Mouse (Mus musculus) retina, adult 2 months (tissue): ENCODE measurements around the gene Sf3a1.

Experiments used
- DNase-seq: peaks from one replicate; pipeline ENCODE4 v3.0.0-alpha.2; 2012; ENCODE audit warnings: low read depth, low spot score

The Sf3a1 gene

DNA sequence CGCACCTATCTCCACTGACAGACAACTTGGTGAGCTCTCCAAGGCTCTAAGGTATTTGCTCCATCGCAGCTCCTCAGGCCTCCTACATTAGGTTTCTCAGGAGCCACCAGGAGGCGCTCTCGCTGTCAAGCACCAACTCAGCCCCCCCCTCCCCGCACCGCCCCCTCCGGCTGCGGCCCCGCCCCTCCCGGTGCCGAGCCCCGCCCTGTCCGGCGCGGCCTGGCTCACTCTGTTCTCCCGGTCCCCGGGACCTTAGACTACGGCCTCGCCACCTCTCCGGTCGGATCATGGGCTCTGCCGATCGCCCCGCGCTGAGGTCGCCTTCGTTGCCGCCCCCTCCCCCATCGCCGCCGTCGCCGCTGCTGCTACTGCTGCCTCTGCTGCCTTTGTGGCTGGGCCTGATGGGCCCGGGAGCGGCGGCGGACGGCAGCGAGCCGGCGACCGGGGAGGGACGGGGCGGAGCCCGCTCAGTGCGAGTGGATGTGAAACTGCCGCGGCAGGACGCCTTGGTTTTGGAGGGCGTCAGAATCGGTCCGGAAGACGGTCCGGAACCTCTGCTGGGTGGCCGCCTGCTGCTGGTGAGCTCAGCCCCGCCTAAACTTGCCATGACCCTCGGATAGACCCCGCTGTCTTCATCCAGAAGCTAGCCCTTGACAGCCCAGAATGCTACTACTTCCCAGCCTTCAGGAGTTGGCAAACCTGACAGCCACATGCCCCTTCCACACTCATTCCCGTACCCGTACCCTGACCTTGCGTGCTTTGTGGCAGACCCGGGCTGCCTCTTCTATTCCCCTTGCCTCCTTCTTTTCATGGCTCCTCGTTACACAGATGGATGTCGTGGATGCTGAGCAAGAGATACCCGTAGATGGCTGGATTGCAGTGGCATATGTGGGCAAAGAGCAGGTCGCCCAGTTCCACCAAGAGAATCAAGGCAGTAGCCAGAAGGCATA is 24.9 kb upstream of the Sf3a1 start, which contains the start of gene Rnf215:
Gene Rnf215, plus strand, starts transcription at position 217 of the 950 bp plus-strand sequence.
- DNase-seq: peak; percentile 88

- no peak for DNase-seq
Observed at GRCm38 (mm10) chr11:4138964-4139363, 21.2 kb upstream of the Sf3a1 start.

- no peak for DNase-seq
Observed at GRCm38 (mm10) chr11:4141505-4141904, 18.6 kb upstream of the Sf3a1 start.

- DNase-seq: no peak
Observed at GRCm38 (mm10) chr11:4142352-4142751, 17.8 kb upstream of the Sf3a1 start.

DNA sequence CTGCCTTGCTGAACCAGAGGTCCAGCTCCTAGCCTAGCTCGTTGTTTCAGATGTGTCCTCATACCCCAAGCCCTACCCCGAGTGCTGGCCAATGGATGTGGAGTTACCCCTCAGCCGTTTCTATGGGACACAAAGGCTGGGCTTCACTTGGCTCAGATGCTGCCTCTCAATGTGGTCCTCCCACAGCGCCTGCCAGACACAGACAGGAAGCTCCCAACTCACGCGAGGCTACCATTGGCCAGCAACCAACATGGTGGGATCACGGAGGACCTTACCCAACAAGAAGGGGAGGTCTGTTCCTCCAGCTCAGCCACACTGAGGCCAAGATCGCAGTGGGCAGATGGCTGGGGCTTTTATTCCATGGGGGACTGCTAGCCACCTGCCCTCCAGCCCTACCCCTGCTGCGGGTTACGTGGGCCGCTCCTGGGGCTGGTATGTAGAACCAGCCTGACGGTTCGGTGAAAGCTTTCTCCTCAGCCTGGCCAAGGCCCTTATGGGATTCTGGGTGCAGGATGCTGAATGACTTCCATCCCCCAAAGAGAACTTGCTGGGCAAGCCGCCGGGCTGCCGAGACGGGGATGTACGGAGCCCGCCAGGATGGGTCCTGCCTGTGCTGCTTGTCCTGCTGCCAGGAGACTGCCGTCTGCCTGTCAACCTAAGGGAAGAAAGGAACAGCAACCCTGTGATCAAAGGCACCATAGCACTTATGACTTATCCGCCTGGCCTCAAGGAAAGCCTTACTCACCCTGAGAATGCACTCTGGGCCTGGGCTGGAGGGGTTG is 16.7 kb upstream of the Sf3a1 start:
- no peak for DNase-seq

GRCm38 (mm10) chr11:4146381-4146780 is 13.8 kb upstream of the Sf3a1 start:
- no peak for DNase-seq

GRCm38 (mm10) chr11:4147098-4147497 is 13.1 kb upstream of the Sf3a1 start:
- DNase-seq: no peak

DNA sequence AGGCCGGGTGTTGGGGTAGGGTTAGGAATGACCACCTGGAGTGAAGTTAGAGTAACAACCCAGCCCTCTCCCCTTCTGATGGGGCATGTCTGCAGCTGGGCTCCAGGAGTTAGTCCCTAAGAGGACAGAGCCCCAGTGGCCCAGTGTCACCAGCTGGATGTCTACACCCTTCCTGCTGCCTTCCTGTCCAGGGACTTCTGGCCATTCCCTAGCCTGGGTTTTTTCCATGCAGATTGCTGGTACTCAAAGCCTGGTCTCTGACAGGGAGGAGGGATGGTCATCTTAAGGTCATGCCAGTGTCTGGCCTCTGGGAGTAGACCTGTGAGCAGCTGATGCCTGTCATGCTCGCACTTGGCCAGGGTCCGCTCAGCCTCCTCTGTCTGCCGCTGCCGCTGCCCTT is 12.0 kb upstream of the Sf3a1 start:
- DNase-seq: no peak

DNA sequence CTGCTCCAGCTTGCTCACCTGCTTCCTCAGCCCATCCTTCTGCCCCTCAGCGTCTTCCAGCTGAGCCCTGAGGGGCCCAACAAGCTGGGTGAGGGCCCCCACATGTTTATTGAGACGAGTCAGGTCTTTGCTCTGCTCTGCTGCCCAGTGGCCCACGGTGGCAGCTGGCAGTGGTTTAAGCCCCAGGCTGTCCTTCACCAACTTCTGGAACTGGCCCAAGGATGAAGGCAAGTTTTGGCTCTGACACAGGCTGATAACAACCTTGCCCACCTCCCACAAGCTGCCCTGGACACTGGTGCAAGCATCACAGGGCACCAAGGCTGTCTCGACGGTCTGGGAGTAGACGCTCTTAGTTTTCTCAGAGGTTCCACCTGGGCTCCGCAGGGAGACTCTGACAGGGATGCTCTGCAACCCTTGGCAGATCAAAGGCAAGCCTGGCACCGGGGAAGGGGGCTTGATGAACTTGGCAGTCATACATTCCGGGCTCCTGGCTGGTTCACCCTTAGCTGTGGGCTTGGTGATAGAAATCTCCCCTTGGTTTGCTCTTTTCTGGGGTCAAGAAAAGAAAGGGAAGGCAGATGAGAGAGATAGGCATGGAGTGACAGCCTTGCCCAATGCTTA is 11.5 kb upstream of the Sf3a1 start:
- DNase-seq: no peak

GRCm38 (mm10) chr11:4149886-4150285 is 10.3 kb upstream of the Sf3a1 start:
- no peak for DNase-seq

GRCm38 (mm10) chr11:4153694-4154093 is 6.5 kb upstream of the Sf3a1 start:
- DNase-seq: no peak

DNA sequence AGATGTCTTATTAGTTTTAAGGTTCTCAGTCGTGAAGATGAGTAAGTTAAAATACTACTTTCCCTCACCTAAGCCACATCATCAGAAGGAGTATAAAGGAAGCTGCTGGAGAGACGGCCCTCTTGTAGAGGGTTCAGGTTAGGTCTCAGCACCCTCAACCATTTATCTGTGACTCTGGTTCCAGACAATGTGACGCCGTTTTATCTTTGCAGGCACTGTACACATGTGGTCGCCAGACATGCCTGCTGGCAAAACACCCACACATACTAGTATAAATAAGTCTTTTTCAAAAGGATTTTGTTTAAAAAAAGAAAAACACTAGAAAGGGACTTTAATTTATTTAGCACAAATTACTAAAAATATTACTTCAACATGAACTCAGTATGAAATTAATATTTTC is 4.5 kb upstream of the Sf3a1 start:
- no peak for DNase-seq

DNA sequence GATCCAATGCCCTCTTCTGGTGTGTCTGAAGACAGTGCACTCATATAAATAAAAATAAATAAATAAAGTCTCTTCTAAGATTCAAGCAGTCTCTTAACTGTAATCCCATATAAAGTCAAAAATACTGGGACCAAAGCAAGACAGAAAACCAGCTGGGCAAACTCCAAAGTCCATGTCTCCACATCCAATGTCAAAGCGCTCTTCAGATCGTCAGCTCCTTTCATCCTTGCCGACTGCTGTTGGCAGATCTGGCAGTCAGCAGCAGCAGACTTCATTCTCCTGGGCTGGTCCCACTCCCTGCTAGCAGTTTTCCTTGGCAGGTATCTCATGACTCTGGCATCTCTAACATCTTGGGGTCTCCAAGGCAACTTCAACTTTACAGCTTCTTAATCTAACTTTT is 1.5 kb upstream of the Sf3a1 start:
- DNase-seq: no peak

GRCm38 (mm10) chr11:4160758-4161480 is 769 bp downstream of the Sf3a1 start:
- no peak for DNase-seq

- no peak for DNase-seq
Observed at GRCm38 (mm10) chr11:4164701-4165100, 4.6 kb downstream of the Sf3a1 start.

DNA sequence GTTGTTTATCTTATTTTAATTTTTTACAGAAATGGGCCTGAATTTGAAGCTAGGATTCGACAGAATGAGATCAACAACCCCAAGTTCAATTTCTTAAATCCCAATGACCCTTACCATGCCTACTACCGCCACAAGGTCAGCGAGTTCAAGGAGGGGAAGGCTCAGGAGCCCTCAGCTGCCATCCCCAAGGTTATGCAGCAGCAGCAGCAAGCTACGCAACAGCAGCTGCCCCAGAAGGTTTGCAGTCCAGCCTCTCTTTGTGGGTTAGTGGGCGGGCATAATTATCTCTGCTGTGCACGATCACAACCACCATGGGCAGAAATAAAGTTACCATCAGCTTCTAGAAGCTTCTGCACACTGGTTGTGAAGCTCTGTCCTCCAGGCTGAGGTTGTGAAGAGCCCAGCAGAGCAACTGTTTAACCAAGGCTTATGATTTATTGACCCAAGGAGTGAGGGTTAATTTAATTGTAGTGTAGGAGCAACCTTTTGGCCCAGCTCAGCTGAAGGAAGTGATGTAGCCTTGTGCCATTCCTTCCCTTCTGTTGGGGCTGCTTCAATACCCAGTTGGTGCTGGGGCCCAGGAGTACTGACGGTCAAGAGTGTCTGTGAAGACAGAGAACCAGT is 6.4 kb downstream of the Sf3a1 start:
- DNase-seq: no peak

DNA sequence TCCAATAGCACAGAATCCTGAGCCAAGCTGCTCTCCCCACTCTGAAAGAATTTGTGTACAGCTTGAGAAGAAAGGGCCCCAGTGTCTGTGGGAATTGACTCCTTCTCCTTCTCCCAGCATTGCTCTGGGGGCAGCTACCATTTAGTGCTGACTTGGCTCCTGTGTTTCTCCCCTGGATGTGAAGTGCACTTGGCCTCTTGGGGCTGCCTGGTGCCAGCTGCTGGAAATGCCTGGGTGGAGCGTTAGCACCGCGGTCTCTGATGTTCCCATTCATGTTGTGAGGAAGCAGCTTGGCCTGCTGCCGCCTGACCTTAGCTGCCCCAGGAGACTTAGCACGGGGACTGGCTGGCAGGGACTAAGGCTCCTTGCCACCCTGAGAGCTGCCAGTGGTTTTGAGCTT is 14.4 kb downstream of the Sf3a1 start:
- no peak for DNase-seq

DNA sequence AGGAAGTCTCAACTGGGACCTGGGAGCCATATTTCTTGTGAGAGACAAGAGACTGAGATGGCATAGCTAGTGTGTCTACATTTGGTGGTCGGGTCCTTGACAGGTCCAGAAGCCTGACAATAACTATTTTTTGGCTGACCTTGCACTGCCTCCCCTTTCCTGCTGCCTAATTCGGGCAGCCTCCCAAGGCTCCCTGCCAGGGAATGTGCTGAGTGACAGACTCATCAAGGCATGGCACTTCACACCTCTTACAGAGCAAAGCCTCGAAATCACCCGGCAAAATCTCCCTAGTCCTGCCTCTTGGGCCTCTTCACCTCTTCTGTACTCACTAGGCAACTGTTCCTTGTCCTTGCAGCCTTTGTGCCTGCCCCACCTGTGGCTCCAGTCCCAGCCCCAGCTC is 17.6 kb downstream of the Sf3a1 start:
- DNase-seq: no peak

GRCm38 (mm10) chr11:4182061-4182460 is 21.9 kb downstream of the Sf3a1 start:
- no peak for DNase-seq

- DNase-seq: no peak
Observed at GRCm38 (mm10) chr11:4183511-4183910, 23.4 kb downstream of the Sf3a1 start.
